Mouse (Mus musculus) thymus, postnatal 36 days (tissue): ENCODE measurements around the gene Kcnip4.

Experiments used
- DNase-seq, 2 experiments: peaks; one replicate each; pipeline ENCODE4 v3.0.0; 2022; ENCODE audit warnings: mixed read lengths in 2 of 2

Kcnip4 gene

GRCm38 (mm10) chr5:48864268-48864967 lies 660.3 kb downstream of the Kcnip4 start:
- no peak for DNase-seq

- no peak for DNase-seq
Observed at GRCm38 (mm10) chr5:48840971-48841370, 683.7 kb downstream of the Kcnip4 start.

DNA sequence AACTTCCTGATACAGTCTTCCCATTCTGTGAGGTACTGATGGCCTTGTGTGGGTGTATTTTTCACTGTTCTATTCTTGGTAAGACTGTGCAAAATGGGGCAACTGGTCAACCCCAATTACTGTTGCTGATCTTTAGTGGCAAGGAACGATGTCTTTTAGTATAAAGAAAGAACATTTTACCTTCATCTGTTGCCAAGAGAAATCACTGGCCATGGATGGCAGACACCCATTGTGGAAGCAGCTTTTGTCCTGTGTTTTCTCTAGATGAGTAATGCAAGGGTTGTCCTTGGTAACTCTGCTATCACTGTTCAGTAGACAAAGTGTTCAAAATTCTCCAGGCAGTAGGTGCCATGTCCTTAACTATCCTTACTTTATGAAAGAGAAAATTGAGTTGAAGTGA lies 729.2 kb downstream of the Kcnip4 start:
- DNase-seq, result no peak

GRCm38 (mm10) chr5:48779376-48779775 lies 745.3 kb downstream of the Kcnip4 start:
- no peak for DNase-seq

- no peak for DNase-seq
Observed at GRCm38 (mm10) chr5:48748613-48749012, 776.1 kb downstream of the Kcnip4 start.

DNA sequence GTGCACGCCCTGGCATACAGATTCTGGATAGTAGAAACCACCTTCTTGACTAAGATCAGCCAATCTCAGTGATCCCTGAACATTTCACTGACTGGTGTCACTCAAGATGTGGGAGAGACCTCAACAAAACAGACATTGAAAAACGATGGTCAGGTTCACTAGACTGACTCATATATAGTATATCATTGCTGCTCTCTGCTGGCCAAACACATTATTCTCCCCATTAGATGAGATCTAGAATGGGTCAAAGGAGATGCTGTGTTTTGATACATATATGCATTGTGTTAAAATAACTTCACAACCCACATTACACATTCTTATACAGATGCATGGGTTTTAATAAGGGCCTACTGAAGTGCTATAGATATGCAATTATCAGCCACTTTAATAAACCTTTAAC lies 787.1 kb downstream of the Kcnip4 start:
- DNase-seq, result no peak

DNA sequence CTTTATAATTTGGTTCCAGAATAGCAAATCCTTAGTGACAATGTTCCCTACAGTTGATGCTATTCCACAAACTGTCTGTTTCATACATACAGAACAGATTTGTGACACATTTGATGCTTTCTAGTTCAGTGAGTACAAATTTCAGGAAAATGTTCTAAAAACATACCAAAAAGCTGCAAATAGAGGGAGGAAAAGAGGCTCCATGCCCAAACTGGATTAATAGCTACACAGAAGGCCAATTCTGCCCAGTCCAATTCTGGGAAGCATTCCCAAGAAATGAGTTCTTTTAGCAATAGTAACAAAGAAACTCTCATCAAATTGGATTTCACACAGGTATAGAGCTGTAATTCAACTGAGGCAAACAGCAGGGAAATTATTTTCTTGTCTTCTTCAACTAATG lies 806.5 kb downstream of the Kcnip4 start:
- DNase-seq, result no peak

GRCm38 (mm10) chr5:48705997-48706396 lies 818.7 kb downstream of the Kcnip4 start:
- DNase-seq, result no peak

DNA sequence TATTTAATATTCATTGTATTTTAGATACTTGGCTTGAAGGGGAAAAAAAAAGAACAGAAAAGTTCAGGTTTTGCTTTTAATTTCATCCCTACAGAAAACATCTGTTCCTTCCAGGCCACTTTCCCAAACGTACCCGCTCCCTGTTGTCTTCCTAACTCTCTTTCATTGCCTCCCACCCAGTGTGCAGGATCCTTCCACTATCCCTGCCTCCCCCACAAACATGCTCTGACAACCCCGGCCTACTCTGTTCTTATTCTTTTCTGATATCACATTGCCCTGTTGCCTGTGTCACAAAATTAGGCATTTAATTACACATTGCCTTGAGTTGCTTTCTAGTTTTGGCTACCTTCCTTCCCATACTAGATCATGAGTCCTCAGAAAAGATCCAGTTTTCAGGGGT lies 837.6 kb downstream of the Kcnip4 start:
- DNase-seq, result no peak

DNA sequence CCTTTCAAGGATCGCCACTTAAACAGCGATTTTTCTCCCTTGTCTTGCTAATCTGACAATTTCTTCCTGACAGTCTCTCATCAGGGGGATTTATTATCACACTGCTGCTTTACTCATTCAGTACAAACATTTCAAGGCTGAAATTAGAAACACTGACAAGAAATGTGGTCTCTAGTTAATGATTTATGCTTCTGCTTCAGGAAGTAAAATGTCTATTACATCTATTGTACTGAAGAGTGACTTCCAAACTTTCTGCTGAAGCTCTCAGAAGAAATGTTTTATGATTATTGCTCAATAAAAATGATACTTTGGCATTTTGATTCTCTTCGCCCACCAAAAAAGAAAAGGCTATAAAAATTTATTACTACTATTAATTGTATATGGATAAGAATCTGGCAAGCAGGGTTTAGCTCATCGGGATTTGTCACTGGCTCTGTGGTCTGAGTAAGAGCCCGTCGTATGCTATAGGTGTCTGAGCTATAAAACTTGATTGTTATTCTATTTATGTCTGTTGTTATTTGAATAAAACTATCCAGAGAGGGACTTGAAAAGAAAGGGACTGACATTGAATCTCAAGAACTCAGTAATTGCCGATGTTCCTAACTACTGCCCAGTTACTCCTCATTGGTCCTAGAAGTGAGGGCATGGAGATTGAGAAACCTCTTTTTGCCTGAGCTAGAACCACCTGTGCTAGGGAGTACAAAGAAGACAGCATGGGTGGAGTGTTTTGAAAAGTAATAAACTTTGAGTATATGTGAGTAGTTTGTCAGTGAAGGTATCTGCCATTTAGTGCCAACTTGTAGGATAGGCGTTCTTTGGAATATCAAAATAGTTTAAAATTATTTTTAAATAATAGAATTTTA lies 844.7 kb downstream of the Kcnip4 start:
- DNase-seq, result no peak

DNA sequence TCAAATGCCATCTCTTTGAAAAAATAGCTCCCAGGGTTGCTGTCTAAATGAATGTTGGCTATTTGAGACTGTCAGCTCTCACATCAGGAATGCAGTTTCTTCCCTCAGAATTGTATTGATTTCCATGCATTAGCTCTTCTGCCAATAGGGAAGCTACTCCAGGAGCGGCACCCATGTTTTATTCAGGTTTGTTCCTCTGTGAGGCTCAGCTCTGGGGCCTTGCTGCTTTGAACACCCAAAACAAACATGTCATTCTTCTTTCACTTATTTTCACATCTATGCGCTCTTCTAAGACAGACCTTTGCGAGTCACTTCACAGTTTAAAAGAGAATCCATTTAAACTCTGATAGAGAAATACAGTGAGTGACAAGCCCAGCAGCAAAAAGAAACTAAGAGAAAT lies 862.2 kb downstream of the Kcnip4 start:
- no peak for DNase-seq

- DNase-seq, result no peak
Observed at GRCm38 (mm10) chr5:48659975-48660374, 864.7 kb downstream of the Kcnip4 start.

GRCm38 (mm10) chr5:48650496-48650895 lies 874.2 kb downstream of the Kcnip4 start:
- DNase-seq, result no peak

DNA sequence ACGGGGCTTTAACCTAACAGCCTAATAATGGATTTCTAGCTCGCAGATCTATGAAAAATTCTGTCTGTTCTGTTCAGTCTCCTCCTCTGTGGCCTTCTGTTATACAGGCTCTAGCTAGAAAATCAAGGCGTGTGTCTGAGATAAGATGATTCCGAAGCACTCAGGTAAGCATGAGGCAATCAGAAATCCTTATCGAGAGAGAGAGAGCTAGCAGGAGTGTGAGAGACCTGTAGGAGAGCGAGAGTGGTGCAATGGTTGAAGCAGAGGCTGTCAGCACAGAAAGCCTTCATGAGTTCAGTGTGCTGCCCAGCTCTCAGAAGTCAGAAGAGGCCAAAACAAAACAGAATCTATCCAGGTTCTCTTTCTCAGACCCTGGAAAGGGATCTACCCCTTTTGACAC lies 888.0 kb downstream of the Kcnip4 start:
- DNase-seq, result no peak

- DNase-seq, result no peak
Observed at GRCm38 (mm10) chr5:48633631-48634030, 891.1 kb downstream of the Kcnip4 start.

DNA sequence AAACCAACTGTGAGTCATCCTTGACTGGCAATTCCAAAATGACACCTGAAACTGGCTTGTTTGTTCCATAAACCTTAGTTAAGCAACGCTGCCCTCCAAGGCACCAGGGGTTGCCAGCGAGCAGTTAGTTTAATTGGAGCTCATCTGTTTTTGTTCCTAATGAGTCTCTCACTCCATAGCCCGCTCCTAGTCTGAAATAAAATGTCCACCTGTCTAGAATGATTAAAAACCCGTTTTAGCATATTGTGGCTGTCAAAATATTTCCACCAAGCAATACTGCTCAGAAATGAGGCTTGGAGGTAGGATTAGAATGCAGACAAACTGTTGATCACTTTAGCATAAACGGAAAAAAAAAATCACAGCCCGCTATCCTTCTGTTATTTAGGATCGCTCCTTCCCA lies 901.3 kb downstream of the Kcnip4 start:
- DNase-seq, result no peak

- no peak for DNase-seq
Observed at GRCm38 (mm10) chr5:48606916-48607315, 917.8 kb downstream of the Kcnip4 start.

DNA sequence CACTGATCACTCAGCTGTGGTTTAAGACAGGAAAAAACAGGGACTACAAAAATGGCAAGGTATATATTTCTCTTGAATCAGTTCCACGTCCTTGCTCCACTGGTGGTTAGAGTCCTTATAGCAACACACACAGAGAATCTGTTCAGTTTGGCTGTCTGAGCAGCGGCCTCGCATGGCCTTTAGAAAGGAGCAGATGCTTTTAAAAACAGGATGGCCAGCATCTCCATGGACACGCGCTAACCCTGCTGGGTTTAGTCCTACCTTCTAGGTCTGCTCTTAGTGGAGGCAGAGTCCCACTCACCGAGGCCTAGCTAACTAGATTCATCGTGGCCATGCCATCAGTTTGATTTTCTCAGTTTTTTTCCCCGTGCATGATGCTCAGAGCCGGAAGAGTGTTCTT lies 918.4 kb downstream of the Kcnip4 start:
- no peak for DNase-seq

DNA sequence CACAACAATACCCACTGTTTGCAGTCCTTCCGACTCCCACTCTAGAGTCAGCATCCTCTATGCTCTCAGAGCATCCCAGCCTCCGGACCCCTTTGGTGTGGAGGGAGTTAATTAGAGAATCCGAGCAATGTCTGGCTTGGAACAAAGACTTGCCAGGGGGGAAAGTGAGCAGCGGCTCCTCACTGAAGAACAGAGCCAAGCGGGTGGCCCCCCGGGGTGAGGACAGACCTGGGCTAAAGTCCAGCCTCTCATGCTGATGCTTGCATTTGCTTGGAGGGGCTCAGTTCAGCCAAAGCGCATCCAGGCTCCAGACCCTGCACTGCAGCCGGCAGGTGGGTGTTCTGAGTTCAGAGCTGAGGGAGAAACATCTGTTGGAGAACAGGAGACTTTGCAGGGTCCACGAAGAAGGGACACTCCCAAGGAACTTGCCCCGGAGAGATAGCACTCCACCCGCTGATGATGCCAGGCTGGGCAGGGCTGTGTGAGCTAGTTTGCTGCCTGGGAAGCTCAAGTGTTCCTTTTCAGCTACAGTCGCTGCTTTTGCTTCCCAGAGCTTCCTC lies 925.1 kb downstream of the Kcnip4 start:
- no peak for DNase-seq

DNA sequence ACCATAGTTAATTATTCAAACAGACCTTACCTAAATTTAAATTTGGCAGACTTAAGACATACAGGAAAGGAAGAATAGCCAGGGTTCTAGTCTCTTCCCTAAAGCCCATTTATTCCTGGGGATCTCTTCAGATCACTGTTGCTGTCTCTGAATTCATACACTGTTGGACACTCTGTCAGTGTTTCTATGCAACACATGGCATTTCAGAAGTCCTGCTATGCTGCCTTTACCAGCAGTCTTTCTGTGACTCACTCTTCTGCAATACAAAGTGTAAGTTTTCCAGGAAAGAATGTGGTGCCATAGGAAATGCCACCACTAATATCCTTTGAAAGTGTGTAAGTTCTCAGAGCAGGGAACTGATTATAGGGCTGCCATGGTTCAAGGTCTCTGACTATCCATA lies 936.7 kb downstream of the Kcnip4 start:
- DNase-seq, result no peak

DNA sequence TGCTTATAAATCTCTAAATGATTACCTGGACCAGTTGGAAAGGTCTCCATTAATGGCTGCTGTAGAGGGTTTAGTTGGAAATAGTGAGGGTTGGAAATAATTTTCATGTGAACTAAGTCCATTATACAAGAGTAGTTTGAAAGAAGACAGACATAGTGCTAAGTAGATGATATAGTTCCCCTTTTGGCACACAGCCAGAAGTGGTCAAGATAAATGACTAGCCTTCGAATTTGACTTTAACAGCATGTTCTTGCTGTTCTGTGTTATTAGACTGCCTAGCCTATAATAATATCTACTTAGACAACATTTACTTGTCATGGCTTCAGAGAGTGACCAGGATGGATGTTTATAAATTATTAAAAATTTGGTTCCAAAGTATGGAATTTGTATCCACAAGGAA lies 941.3 kb downstream of the Kcnip4 start:
- DNase-seq, result no peak

DNA sequence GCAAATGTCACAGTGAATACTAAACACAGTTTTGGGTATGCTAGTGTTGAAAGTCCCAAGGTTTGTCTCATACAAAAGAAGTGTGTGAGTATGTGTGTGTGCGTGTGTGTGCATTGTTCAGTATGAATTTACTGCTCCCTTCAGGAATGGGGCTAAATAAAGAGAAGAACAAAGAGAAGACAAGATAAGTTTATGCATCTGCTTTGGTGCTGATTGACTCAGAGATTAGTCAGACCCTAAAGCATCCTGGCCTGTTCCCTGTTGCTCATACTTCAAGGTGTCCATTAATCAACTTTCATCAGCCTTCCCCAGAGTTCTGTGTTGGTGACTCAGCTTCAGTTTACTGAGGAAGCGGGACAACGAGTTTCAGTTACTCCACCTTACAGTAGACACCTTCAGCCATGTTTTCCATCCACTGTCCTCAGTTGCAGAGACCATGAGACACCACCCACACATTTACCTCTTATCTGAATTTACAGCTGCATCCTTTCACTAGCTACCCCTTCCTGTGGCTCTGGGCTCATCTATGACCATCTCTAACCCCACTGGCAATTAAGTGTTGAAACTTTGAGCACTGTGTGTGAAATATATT lies 960.6 kb downstream of the Kcnip4 start:
- DNase-seq, result no peak

DNA sequence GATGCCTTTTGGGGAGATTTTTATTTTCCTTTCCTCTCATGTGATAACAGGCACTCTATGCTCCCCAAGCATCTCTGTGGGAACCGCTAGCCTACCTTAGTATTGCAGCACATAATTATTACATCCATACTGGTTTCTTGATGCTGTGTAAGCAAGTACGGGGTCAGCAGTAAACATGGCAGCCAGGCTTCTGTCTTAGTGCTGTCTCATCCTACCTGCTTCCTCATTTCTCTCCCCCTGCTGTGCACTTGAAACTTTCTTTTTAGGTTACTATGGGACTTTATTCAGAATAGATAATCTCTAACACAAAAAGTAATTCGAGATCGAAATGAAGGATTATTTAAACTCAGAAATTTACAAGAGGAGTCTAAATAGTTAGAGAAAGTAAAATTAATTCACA lies 973.0 kb downstream of the Kcnip4 start:
- DNase-seq, result no peak

DNA sequence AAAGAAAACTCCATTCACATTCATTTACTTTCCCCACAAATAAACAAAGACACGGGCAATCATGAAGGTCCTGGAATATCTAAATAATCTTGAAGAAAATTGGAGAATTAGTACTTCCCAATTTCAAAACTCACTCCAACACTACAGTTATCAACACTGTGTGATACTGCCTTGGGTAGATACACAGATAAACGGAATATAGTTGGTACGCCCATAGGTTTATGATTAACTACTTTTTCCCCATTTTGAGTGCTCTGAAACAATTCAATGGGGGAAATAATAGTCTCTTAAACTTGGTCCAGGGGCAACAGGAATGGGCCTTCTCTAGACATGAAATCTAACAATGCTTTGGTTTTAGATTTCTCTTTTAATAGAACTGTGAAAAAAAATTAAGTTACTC lies 978.9 kb downstream of the Kcnip4 start:
- DNase-seq, result no peak
